Mouse (Mus musculus) small intestine, adult 2 months (tissue): ENCODE measurements around the gene Phka1.

Experiments used
- CTCF ChIP-seq: fragments of 200-500 bp; IDR thresholded peaks from 2 replicates; pipeline ENCODE4 v1.5.1; 2012; ENCODE audit warnings: low read depth, mild to moderate bottlenecking, control low read depth, inconsistent platforms, low read length, moderate library complexity, mixed read lengths; ENCODE audit not compliant: insufficient replicate concordance, insufficient read length; ENCODE audit errors: extremely low read depth
- POLR2A ChIP-seq: fragments of 200-500 bp; IDR thresholded peaks from 2 replicates; pipeline ENCODE4 v1.6.1; 2012; ENCODE audit warnings: low read depth, mild to moderate bottlenecking, control low read depth, inconsistent platforms, low read length, moderate library complexity

- TF ChIP-seq CTCF (no peak), POLR2A (no peak)
Measured at GRCm38 (mm10) chrX:102475555-102475954, 168.5 kb downstream of the Phka1 start.
